Mouse (Mus musculus) liver, embryonic 14.5 days (tissue): ENCODE measurements around the gene Fdx1. TPM values are rescaled to one million over a fixed set of nuclear protein-coding genes. Genes with fewer than 3 reads are reported as not detected.

Experiments
- ATAC-seq: fragments of 200-750 bp; cut with Nextera tagmentation; 2 replicates; pipeline ENCODE4 v1.8.0; 2017; ENCODE audit warnings: moderate number of reproducible peaks, mild to moderate bottlenecking, moderate library complexity; ENCODE audit not compliant: insufficient read depth
- DNase-seq, 3 experiments: peaks; one replicate each; pipeline ENCODE4 v3.0.0-alpha.2; 2012 to 2013; ENCODE audit warnings: low read depth in 3 of 3, low spot score in 3 of 3
- H3K27ac ChIP-seq: fragments of 300-500 bp; sonication (generic); 2 replicates; pipeline ENCODE4 v1.5.1; 2014; ENCODE audit warnings: moderate library complexity, mild to moderate bottlenecking, control low read depth, inconsistent platforms
- H3K27me3 ChIP-seq: fragments of 300-500 bp; sonication (generic); 2 replicates; pipeline ENCODE4 v1.6.1; 2014; ENCODE audit warnings: mild to moderate bottlenecking, low read length, moderate library complexity; ENCODE audit not compliant: control insufficient read depth, insufficient read depth
- H3K36me3 ChIP-seq: fragments of 300-500 bp; sonication (generic); replicated peaks from 2 replicates; pipeline ENCODE4 v1.6.1; 2014; ENCODE audit warnings: low read depth; ENCODE audit not compliant: control insufficient read depth, insufficient read depth
- H3K4me1 ChIP-seq, 2 experiments: fragments of 200-500 bp in 1 of 2; fragments of 300-500 bp in 1 of 2; sonication (generic) in 1 of 2; replicated peaks; 2 replicates each; pipeline ENCODE4 v1.6.1; 2012 to 2014; ENCODE audit warnings: antibody characterized with exemption in 1 of 2, inconsistent platforms in 1 of 2, low read length in 1 of 2; ENCODE audit not compliant: control insufficient read depth in 2 of 2, insufficient read depth in 2 of 2
- H3K4me2 ChIP-seq: fragments of 300-500 bp; sonication (generic); 2 replicates; pipeline ENCODE4 v1.6.1; 2014; ENCODE audit warnings: low read depth, mild to moderate bottlenecking, control low read depth, moderate library complexity
- H3K4me3 ChIP-seq, 2 experiments: fragments of 200-500 bp in 1 of 2; fragments of 300-500 bp in 1 of 2; sonication (generic) in 1 of 2; 2 replicates each; pipeline ENCODE4 v1.5.1; 2012 to 2014; ENCODE audit warnings: low read depth in 2 of 2, low read length in 2 of 2, mild to moderate bottlenecking in 2 of 2, control low read depth in 1 of 2, inconsistent platforms in 1 of 2, moderate library complexity in 1 of 2; ENCODE audit not compliant: insufficient read depth in 1 of 2
- H3K9ac ChIP-seq: fragments of 300-500 bp; sonication (generic); replicated peaks from 2 replicates; pipeline ENCODE4 v1.6.1; 2014; ENCODE audit warnings: mild to moderate bottlenecking, control low read depth, moderate library complexity
- H3K9me3 ChIP-seq: fragments of 300-500 bp; sonication (generic); 2 replicates; pipeline ENCODE4 v1.6.1; 2016; ENCODE audit warnings: low read length, mixed read lengths; ENCODE audit not compliant: control insufficient read depth
- CTCF ChIP-seq: IDR thresholded peaks from 2 replicates; pipeline ENCODE4 v1.5.1; 2016; ENCODE audit warnings: antibody characterized with exemption, low read depth, control low read depth
- EP300 ChIP-seq: IDR thresholded peaks from 2 replicates; pipeline ENCODE4 v1.6.1; 2016; ENCODE audit warnings: antibody characterized with exemption, low read depth
- WGBS: fragments of 180-500 bp; shearing (Covaris S2); extraction: QIAGEN DNeasy Blood & Tissue Kit; methylation state at CpG from one replicate; pipeline ENCODE4 v1.1.7; 2014; ENCODE audit not compliant: insufficient replicate concordance; 5-methylcytosine and 5-hydroxymethylcytosine counted together
- polyA plus RNA-seq, 2 experiments: library from polyadenylated mRNA; depleted of rRNA in 1 of 2; stranded (reverse) in 1 of 2; unstranded in 1 of 2; fragments of >200 nt; fragmentation: Nextera tagmentation in 1 of 2; extraction: Ambion mirVana in 1 of 2; gene quantifications; 2 replicates each; pipeline versions ENCODE4 v1.2.1 to v1.2.3; 2012 to 2014

Gene Fdx1
- polyA plus RNA-seq, 2 experiments: 12.0 to 36.4 TPM

DNA sequence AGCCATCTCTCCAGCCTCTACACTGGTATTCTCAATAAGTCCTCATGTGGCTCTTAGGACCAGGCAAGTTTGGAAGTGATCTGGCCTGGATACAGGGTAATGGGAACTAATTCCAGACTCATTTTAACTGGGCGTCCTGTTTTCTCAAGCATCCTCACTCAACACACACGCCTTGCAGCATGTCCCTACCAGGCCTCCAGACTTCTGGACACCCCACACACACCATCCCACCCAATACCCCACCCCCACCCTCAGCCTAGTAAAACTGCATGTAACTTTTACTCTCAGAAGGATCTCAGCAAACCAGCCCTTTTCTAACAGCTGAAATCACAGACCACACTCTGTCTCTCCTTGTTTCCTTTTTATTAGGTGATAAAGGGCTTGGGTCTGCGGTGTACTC is 35.7 kb downstream of the Fdx1 start:
- ATAC-seq (no peak), DNase-seq (no peak)
- 51% methylated on average over 3 of the region's 3 CpGs for WGBS
- H3K27ac ChIP-seq: no peak overlapping the region
- H3K27me3 ChIP-seq: no peaks in the 10 kb centered on the region
- H3K4me2 ChIP-seq: no peak overlapping the region
- H3K9ac ChIP-seq: no peak overlapping the region
- no peak for TF ChIP-seq EP300
- no peak for TF ChIP-seq CTCF
- no peaks in the 10 kb centered on the region; a peak in 2 of 4 replicates for H3K4me1 ChIP-seq
- H3K4me3 ChIP-seq: no peak overlapping the region
- no peaks in the 10 kb centered on the region for H3K36me3 ChIP-seq
- no peaks in the 10 kb centered on the region for H3K9me3 ChIP-seq

DNA sequence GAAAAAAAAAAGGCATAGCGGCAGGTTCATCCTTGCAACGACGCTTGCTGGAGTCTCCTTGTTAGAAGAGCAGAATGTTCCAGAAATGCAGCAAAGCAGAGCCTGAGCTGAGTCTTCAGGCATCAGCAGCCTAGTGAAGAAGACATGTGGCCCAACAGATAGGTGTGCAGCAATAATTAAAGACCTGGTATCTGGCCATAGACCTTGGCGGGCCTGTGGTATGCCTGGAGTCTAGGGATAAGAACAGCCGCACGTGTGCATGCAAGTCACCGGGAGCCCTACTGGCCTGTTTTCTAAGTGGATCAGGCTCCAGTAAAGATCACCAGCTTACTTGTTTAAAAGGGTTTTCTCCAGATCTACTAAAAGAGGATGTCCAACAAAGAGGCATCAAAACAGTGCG is 36.7 kb downstream of the Fdx1 start:
- ATAC-seq (no peak), DNase-seq (peak in 1 of 3 experiments; percentile 10)
- Histone ChIP-seq H3K36me3 (no peaks in the 10 kb centered on the region), H3K4me3 (no peak overlapping the region), H3K4me2 (no peak overlapping the region), H3K4me1 (no peaks in the 10 kb centered on the region; a peak in 2 of 4 replicates), H3K9me3 (no peaks in the 10 kb centered on the region), H3K27ac (no peak overlapping the region), H3K27me3 (no peaks in the 10 kb centered on the region), H3K9ac (no peak overlapping the region)
- TF ChIP-seq CTCF: no peak
- TF ChIP-seq EP300: 0 out of 2 replicates have a peak, but pooled peaks have one; percentile 6
- WGBS: 67% methylated on average over 8 of the region's 8 CpGs

DNA sequence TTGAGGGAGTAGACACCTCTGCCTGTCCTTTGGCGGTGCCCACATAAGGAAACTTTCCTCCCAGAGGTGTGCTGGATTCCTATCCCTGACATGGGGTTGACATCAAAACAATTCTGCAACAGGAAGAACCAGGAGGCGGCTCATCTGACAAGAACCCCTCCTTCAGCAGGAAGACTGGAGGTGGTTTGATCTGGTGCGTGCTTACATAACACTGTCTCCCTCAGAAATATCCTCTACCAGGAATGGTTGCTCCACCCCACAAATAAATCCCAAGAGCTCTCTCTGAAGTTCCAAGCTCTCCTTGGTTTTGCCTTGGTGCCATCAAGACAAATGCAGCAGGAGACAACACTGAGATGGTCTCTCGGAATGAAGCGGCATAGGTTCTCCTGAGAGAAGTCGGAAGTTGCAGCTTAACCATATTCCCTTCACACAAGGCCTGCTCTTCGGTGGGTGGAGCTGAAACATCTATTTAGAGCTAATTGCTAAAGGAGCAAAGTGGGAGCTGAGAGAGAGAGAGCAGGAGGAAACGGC is 38.7 kb downstream of the Fdx1 start:
- no peak overlapping the region for H3K4me3 ChIP-seq
- no peaks in the 10 kb centered on the region for H3K36me3 ChIP-seq
- H3K27ac ChIP-seq: no peak overlapping the region
- H3K4me1 ChIP-seq: no peaks in the 10 kb centered on the region; a peak in 1 of 4 replicates
- no peaks in the 10 kb centered on the region for H3K9me3 ChIP-seq
- 62% methylated on average over 8 of the region's 8 CpGs for WGBS
- TF ChIP-seq CTCF (no peak), EP300 (no peak)
- no peak overlapping the region for H3K4me2 ChIP-seq
- ATAC-seq (no peak), DNase-seq (no peak)
- H3K9ac ChIP-seq: no peak overlapping the region
- no peaks in the 10 kb centered on the region for H3K27me3 ChIP-seq

DNA sequence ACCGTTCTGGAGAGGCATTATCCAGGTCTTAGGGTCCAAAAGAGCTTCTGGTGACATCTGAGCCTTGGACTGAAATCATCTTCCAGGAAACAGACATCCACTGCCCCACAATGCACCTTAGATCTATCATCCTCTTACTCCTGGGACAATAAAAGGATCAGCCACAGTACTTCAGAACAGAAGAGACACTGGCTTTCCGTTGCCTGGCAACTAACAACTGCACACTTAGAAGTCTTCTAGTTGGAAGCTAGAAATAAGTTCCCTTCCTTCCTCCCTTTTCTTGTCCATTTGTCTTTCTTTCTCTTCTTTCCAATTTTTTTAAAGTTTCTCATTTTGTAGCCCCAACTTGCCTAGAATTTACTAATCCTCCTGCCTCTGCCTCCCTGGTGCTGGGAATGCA is 40.6 kb downstream of the Fdx1 start:
- Histone ChIP-seq H3K9ac (no peak overlapping the region), H3K4me1 (no peaks in the 10 kb centered on the region), H3K36me3 (no peaks in the 10 kb centered on the region), H3K4me3 (no peak overlapping the region), H3K4me2 (no peak overlapping the region), H3K27me3 (no peaks in the 10 kb centered on the region), H3K27ac (no peak overlapping the region), H3K9me3 (no peaks in the 10 kb centered on the region)
- no peak for ATAC-seq
- DNase-seq: no peak
- WGBS: 58% methylated on average over 2 of the region's 2 CpGs
- TF ChIP-seq EP300 (no peak), CTCF (no peak)

DNA sequence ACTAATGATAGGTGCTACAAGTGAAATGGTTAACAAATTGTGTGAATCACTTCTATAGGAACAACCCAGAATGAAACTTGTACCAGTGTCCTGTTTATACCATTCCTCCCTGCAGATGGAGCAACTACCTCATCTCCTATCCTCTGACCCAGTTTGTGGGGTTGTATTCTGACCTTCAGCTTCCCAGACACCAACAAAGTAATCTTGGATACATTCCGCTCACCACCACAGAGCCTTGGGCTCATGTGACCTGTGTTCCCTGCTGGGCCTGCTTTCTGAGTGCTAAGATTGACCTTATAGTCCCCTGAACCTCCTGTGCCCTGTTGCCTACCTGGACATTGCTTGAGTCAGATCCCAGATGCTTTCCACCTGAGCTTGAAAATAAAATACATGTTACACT is 47.8 kb downstream of the Fdx1 start:
- TF ChIP-seq CTCF: no peak
- no peak for TF ChIP-seq EP300
- WGBS: 64% methylated on average over 1 of the region's 1 CpGs
- no peak for DNase-seq

More for the DNA sequence above, 47.8 kb downstream of the Fdx1 start:
- H3K4me1 ChIP-seq: no peaks in the 10 kb centered on the region
- no peak overlapping the region for H3K9ac ChIP-seq
- H3K4me2 ChIP-seq: no peak overlapping the region
- H3K9me3 ChIP-seq: no peaks in the 10 kb centered on the region
- no peak overlapping the region for H3K27ac ChIP-seq
- no peaks in the 10 kb centered on the region for H3K27me3 ChIP-seq
- no peak for ATAC-seq
- no peaks in the 10 kb centered on the region for H3K36me3 ChIP-seq
- H3K4me3 ChIP-seq: no peak overlapping the region
